Mouse (Mus musculus) lung, adult 2 months (tissue): ENCODE data around the gene Vill. TPM values are rescaled to one million over a fixed set of nuclear protein-coding genes. Genes with fewer than 3 reads are reported as not detected.
A peak's percentile ranks its signal among the peaks of the same experiment; 100 is the strongest.

Experiments used
- DNase-seq: peaks from one replicate; pipeline ENCODE4 v3.0.0; 2022
- H3K4me1 ChIP-seq: fragments of 200-500 bp; 2 replicates; pipeline ENCODE4 v1.6.1; 2011; ENCODE audit warnings: low read length; ENCODE audit not compliant: control insufficient read depth, insufficient read depth
- H3K4me3 ChIP-seq: fragments of 200-500 bp; replicated peaks from 2 replicates; pipeline ENCODE3; 2011; ENCODE audit warnings: low read depth, mild to moderate bottlenecking, control low read depth, low read length; ENCODE audit errors: extremely low read depth
- CTCF ChIP-seq: fragments of 200-500 bp; IDR thresholded peaks from 2 replicates; pipeline ENCODE4 v1.5.1; 2011; ENCODE audit warnings: mild to moderate bottlenecking, low read length, control low read depth; ENCODE audit not compliant: insufficient read depth
- POLR2A ChIP-seq: fragments of 200-500 bp; IDR thresholded peaks from 2 replicates; pipeline ENCODE4 v1.6.1; 2011; ENCODE audit warnings: low read depth, mild to moderate bottlenecking, control low read depth, low read length, borderline replicate concordance; ENCODE audit errors: extremely low read depth
- WGBS: fragments of 180-500 bp; shearing (Covaris S2); methylation state at CpG from one replicate; pipeline ENCODE4 v1.1.7; 2018; 5-methylcytosine and 5-hydroxymethylcytosine counted together
- polyA plus RNA-seq: library from polyadenylated mRNA; depleted of rRNA; stranded (reverse); fragments of >200 nt; gene quantifications from 2 replicates; pipeline ENCODE4 v1.2.3, GENCODE M21; 2012; rRNA removed

Gene Vill
- polyA plus RNA-seq, result 15.4 and 20.2 TPM in 2 replicates

DNA sequence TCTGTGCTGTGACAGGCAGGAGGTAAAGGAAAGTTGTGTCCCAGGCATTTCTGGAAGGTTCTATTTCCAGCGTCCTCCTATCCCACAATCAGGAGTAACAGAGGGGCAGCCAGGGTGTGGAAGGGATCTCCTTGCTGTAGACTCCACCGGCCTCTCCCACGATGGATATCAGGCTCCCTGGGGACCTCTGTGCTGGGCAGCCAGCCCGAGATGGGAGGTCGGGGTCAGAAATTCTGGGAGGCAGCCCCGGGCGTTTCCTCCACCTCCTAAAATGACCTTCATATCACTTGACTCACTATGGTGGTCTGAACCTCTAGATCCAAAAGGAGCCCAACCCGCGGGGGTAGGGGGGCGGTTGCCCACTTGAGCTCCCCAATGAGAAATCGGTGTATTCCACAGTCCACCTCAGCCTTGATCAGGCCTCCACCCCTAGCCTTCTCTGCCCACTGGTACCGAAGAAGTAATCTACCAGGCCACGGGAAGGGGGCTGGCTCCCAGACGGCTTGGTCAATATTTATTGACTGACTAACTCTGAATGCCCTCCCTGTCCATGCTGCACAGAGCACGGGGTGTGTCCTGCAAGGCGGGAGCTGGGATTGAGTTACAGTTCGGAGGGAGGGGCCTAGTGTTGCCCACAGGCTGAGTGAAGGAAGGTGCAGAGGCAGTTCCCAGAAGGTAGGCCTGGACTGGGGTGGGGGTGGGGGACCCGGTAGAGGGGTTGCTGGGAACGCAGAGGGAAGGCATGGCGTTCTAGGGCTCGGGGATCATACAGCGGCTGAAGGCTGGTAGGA lies at the start of gene Vill:
Vill (plus strand) TSS at position 625 of the 791 bp plus-strand sequence.
- Histone ChIP-seq H3K4me3 (peak within 1 kb of the TSS; percentile 47), H3K4me1 (peaks cover 12% of the 10 kb centered on the region; the same call in 1 of the 2 replicates)
- WGBS, result 16% methylated on average over 22 of the region's 22 CpGs
- peak; percentile 42 for DNase-seq
- TF ChIP-seq POLR2A (peak; percentile 19; the same call in 1 of the 2 replicates), CTCF (no peak)

DNA sequence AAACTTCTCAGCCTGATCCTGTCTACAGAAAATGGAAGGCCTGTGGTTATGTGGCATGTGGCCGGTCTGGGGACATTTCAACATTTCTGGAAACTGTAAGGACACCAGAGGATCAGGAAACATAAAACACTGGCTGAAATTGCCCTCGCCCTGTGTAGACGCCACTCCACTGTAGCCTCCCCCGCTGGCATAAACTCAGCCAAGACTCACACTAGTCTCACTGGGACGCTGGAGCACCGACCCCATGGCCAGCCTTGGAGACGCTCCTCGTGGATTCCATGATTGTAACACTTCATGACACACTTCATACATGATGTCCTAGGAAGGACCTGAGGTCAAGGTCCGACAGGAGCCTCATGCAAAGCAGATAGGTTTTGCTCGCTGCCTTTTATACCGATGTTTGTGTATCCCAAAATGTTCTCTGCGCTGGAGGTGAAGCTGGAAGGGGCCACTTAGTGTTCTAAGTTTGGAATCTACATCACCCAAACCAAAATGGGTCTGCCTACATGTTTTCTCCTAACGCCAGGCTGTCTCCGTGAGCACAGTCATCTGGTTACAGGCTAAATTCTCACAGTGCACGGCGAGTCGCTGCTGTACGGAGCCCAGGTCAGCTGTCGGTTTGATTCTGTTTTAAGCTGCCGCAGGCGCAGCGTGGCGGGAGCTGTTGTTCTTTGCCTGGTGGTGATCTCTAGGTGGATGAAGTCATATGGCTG lies 48.4 kb upstream of the Vill start:
- WGBS, result 75% methylated on average over 23 of the region's 23 CpGs
- TF ChIP-seq CTCF (no peak), POLR2A (no peak)
- Histone ChIP-seq H3K4me1 (peaks cover 38% of the 10 kb centered on the region), H3K4me3 (no peak overlapping the region)
- no peak for DNase-seq

DNA sequence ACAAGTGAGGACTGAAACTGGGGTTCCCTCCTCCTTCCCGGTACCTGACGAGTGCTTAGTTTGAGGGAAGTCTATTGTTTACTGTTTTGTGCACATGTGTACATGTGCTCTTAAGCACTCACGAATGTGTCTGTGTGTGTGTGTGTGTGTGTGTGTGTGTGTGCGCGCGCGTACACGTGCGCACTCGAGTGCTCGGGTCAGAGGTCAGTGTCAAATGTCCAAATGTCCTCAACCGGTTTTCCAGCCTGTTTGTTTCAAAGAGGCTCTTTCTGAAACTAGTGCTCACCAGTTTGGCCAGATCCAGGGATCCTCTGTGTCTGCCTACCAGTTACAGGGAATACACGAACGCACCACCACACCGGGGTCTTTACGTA lies 47.9 kb upstream of the Vill start:
- no peak overlapping the region for H3K4me3 ChIP-seq
- TF ChIP-seq POLR2A (no peak), CTCF (no peak)
- peaks cover 40% of the 10 kb centered on the region for H3K4me1 ChIP-seq
- DNase-seq, result no peak
- 79% methylated on average over 16 of the region's 16 CpGs for WGBS

DNA sequence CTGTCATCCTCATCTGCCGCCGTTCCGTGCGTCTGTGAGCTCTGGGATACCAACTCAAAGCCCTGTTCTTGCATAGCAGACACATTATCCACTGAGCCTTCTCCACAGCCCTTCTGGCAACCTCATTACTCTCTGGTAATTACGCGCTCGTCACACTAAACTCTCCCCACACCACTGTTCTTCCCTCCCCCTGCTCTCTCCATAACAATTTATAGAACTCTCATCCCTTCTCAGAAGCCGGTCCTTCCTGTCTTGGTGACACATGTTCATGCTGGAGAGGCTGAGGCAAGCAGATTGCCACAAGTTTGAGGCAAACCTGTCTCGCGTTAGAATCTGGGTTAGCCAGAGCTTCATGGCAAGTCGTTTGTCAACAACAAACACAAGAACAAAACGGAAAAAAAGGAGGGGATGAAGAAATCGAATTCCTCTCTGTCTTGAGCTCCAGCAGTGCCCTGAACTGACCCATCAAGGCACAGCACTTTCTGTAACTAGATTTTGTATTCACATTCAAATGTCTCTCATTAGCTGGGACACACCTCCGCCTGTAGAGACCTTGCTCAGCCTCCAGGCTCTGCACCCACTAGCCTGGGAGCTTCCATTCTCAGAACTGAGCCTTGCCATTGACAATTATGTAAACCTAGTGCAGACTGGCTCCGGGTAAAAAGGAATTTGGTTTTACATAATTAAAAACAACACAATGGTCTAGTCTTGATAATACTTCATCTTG lies 47.1 kb upstream of the Vill start:
- TF ChIP-seq POLR2A (no peak), CTCF (no peak)
- no peak for DNase-seq
- no peak overlapping the region for H3K4me3 ChIP-seq
- H3K4me1 ChIP-seq, result peaks cover 40% of the 10 kb centered on the region
- WGBS, result 74% methylated on average over 15 of the region's 15 CpGs

DNA sequence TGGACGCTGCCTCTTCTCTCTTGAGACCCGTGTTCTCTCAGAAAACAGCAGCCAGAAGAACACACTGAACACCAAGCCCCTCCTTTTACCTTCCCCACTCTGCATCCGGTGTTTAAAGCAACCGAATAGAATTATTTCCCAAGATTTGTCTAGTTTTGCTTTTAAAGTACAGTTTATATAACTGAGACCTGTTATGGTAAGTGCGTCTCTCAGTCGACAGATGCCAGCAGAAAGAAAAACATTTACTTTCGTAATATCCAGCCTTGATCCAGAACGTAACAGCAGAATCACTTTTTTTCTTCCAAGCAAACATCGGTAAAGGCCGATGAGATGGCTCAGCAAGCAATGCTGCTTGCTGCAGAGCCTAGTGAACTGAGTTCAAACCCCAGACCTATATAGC lies 45.3 kb upstream of the Vill start:
- Histone ChIP-seq H3K4me1 (peaks cover 27% of the 10 kb centered on the region), H3K4me3 (no peak overlapping the region)
- WGBS, result 46% methylated on average over 10 of the region's 10 CpGs
- TF ChIP-seq POLR2A, result no peak
- TF ChIP-seq CTCF, result no peak
- DNase-seq, result no peak

DNA sequence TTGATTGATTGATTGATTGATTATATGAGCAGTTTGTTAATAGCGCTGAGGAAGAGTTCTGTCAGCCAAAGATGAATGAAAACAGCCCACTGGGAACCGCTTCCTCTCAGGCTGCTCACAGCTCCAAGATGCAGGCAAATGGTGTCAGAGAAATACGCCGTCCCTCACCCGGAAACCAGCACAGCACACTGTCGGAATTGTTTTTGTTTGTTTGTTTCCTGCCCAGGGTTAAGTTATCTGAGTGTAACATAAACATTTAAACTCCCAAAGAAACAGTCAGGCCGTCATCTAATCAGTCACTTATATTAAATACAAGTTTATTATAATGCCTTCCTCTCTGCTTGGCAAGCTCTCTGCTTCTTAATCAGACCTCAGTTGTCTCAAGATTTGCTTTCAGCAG lies 43.7 kb upstream of the Vill start:
- peaks cover 23% of the 10 kb centered on the region for H3K4me1 ChIP-seq
- 40% methylated on average over 7 of the region's 7 CpGs for WGBS
- TF ChIP-seq CTCF (no peak), POLR2A (no peak)
- H3K4me3 ChIP-seq, result no peak overlapping the region
- no peak for DNase-seq

DNA sequence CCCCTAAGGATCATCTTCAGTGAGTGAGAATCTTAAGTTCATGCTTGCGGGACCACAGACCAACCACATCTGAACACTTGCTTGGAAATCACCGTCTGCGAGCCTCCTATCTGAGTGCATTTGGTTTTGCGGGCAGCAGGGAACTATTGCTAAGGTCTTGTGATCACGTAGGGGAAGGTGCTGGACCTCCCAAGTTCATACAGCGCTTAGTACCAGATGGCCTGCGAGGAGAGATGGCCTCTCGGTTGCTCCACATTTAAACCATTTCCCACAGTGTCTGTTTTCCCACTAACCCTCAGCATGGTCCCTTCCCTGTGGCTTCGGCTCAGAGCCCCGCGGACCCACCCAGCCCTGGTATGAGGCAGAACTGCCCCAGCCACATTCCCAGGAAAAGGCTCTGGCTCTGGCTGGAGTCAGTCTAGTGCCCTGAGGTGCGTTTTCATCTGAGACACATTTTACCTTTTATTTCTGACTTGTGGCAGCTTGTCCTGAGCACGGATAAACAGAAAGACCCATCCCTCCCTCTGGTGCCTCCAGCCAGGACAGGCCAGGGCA lies 42.3 kb upstream of the Vill start:
- WGBS, result 80% methylated on average over 13 of the region's 13 CpGs
- H3K4me1 ChIP-seq, result peaks cover 17% of the 10 kb centered on the region
- TF ChIP-seq POLR2A (0 out of 2 replicates have a peak, but pooled peaks have one; percentile 13), CTCF (no peak)
- no peak overlapping the region for H3K4me3 ChIP-seq
- DNase-seq, result peak; percentile 69

DNA sequence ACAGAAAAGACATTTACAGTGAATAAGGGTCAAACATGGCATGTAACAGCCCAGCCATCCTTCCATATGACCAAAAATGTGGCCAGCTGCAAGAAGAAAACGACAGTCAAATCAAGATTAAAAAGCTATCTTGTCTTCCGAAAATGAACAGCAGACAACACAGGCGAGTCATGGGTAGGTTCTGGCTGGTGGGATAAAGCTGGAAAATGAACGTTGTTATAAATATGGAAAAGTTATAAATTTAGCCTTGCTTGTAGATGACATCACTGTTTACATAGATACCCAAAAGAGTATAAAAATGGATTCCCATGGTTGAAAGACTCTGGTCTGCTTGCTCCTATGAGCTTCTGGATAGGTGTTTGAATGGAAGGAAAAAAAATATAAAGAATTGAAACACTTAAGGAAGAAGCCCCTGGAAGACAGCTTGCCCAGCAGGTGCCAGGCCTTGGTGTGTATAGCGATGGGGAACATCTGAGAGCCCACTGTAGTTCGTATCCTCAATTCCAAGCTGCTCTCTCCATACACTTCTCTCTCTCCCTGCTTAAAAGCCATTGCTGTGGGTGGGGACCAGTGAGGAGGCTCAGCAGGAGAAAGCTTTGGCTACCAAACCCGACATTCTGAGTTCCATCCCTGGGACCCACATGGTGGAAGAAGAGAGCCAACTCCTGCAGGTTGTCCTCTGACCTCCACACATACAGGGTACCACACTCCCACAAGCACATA lies 35.6 kb upstream of the Vill start:
- H3K4me3 ChIP-seq, result no peak overlapping the region
- H3K4me1 ChIP-seq, result no peaks in the 10 kb centered on the region
- TF ChIP-seq CTCF (no peak), POLR2A (no peak)
- no peak for DNase-seq
- 76% methylated on average over 7 of the region's 7 CpGs for WGBS

DNA sequence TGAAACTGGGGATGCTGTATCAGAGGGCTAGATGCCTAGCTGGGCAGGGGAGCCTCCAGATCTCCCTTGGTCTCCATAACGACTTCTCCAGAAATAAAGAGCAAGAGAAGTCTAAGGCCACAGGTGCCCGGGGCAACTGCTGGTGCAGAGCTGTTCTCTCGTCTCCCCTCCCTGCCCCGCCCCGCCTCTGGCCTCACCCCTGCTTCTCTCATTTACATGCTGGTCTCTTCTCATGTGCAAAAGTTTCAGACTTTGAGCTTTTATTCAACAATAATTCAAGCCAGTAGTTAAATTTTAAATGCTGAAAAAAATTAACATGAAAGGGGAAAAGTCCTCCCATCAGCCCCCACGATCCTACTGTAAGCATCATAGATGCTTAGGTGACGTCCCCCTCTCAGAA lies 30.8 kb upstream of the Vill start:
- no peak for DNase-seq
- H3K4me3 ChIP-seq, result no peak overlapping the region
- TF ChIP-seq CTCF (no peak), POLR2A (no peak)
- 75% methylated on average over 7 of the region's 7 CpGs for WGBS
- no peaks in the 10 kb centered on the region for H3K4me1 ChIP-seq
